Mouse (Mus musculus) liver, embryonic 12.5 days (tissue): ENCODE data around the gene Gtdc1. TPM values are rescaled to one million over a fixed set of nuclear protein-coding genes. Genes with fewer than 3 reads are reported as not detected.
"Not testable (repeated sequence)": the region's sequence is repeated elsewhere in the genome, so short reads cannot be mapped to it uniquely, and the experiment has no call there.

Experiments used
- ATAC-seq: fragments of 200-750 bp; cut with Nextera tagmentation; 2 replicates; pipeline ENCODE4 v1.8.0; 2017; ENCODE audit warnings: moderate number of reproducible peaks, mild to moderate bottlenecking, moderate library complexity
- H3K27ac ChIP-seq: fragments of 300-500 bp; sonication (generic); 2 replicates; pipeline ENCODE4 v1.5.1; 2016; ENCODE audit warnings: mild to moderate bottlenecking
- H3K27me3 ChIP-seq: fragments of 300-500 bp; sonication (generic); replicated peaks from 2 replicates; pipeline ENCODE4 v1.6.1; 2016; ENCODE audit warnings: mild to moderate bottlenecking, moderate library complexity
- H3K36me3 ChIP-seq: fragments of 300-500 bp; sonication (generic); 2 replicates; pipeline ENCODE4 v1.6.1; 2016; ENCODE audit warnings: mild to moderate bottlenecking, moderate library complexity
- H3K4me1 ChIP-seq: fragments of 300-500 bp; sonication (generic); 2 replicates; pipeline ENCODE4 v1.6.1; 2016
- H3K4me2 ChIP-seq: fragments of 300-500 bp; sonication (generic); 2 replicates; pipeline ENCODE4 v1.6.1; 2016; ENCODE audit warnings: mild to moderate bottlenecking, moderate library complexity
- H3K4me3 ChIP-seq: fragments of 300-500 bp; sonication (generic); 2 replicates; pipeline ENCODE4 v1.5.1; 2016; ENCODE audit warnings: mild to moderate bottlenecking, moderate library complexity
- H3K9ac ChIP-seq: fragments of 300-500 bp; sonication (generic); 2 replicates; pipeline ENCODE4 v1.6.1; 2016; ENCODE audit warnings: mild to moderate bottlenecking, moderate library complexity
- H3K9me3 ChIP-seq: fragments of 300-500 bp; sonication (generic); replicated peaks from 2 replicates; pipeline ENCODE4 v1.6.1; 2016; ENCODE audit warnings: mild to moderate bottlenecking, moderate library complexity
- whole genome bisulfite sequencing: fragments of 180-500 bp; shearing (Covaris S2); methylation state at CpG from one replicate; pipeline ENCODE4 v1.1.7; 2016; ENCODE audit not compliant: insufficient replicate concordance; 5-methylcytosine and 5-hydroxymethylcytosine counted together
- polyA plus RNA-seq: library from polyadenylated mRNA; unstranded; fragments of >200 nt; fragmentation: Nextera tagmentation; extraction: Ambion mirVana; gene quantifications from 2 replicates; pipeline ENCODE4 v1.2.1, GENCODE M21; 2016

Gene Gtdc1
- polyA plus RNA-seq, 1 experiment from 2014 or later, result 5.6 TPM

GRCm38 (mm10) chr2:44633064-44633463 lies 294.4 kb downstream of the Gtdc1 start:
- Histone ChIP-seq H3K27ac (no peak overlapping the region), H3K4me1 (no peaks in the 10 kb centered on the region)
- 80% methylated on average over 5 of the region's 5 CpGs for WGBS

GRCm38 (mm10) chr2:44632584-44632983 lies 294.9 kb downstream of the Gtdc1 start:
- Histone ChIP-seq H3K9me3 (no peaks in the 10 kb centered on the region), H3K27ac (no peak overlapping the region), H3K36me3 (no peaks in the 10 kb centered on the region), H3K4me3 (no peak overlapping the region), H3K9ac (no peak overlapping the region), H3K4me2 (no peak overlapping the region), H3K27me3 (no peaks in the 10 kb centered on the region), H3K4me1 (no peaks in the 10 kb centered on the region)
- no peak for ATAC-seq
- 81% methylated on average over 10 of the region's 10 CpGs for WGBS

More at GRCm38 (mm10) chr2:44633064-44633463, 294.4 kb downstream of the Gtdc1 start:
- Histone ChIP-seq H3K4me2 (no peak overlapping the region), H3K9me3 (no peaks in the 10 kb centered on the region), H3K9ac (no peak overlapping the region), H3K36me3 (no peaks in the 10 kb centered on the region), H3K27me3 (no peaks in the 10 kb centered on the region), H3K4me3 (no peak overlapping the region)
- no peak for ATAC-seq

GRCm38 (mm10) chr2:44631064-44631463 lies 296.4 kb downstream of the Gtdc1 start:
- no peak overlapping the region for H3K4me2 ChIP-seq
- WGBS, result 67% methylated on average over 3 of the region's 3 CpGs

GRCm38 (mm10) chr2:44628778-44629177 lies 298.7 kb downstream of the Gtdc1 start:
- Histone ChIP-seq H3K27me3 (no peaks in the 10 kb centered on the region), H3K4me1 (no peaks in the 10 kb centered on the region), H3K9ac (no peak overlapping the region), H3K4me3 (no peak overlapping the region), H3K4me2 (no peak overlapping the region), H3K27ac (no peak overlapping the region), H3K36me3 (no peaks in the 10 kb centered on the region), H3K9me3 (no peaks in the 10 kb centered on the region)
- 44% methylated on average over 1 of the region's 1 CpGs for WGBS
- no peak for ATAC-seq

More at GRCm38 (mm10) chr2:44631064-44631463, 296.4 kb downstream of the Gtdc1 start:
- no peak overlapping the region for H3K9ac ChIP-seq
- no peaks in the 10 kb centered on the region for H3K36me3 ChIP-seq
- no peak overlapping the region for H3K27ac ChIP-seq
- H3K4me1 ChIP-seq, result no peaks in the 10 kb centered on the region
- H3K4me3 ChIP-seq, result no peak overlapping the region
- no peaks in the 10 kb centered on the region for H3K9me3 ChIP-seq
- H3K27me3 ChIP-seq, result no peaks in the 10 kb centered on the region
- no peak for ATAC-seq

DNA sequence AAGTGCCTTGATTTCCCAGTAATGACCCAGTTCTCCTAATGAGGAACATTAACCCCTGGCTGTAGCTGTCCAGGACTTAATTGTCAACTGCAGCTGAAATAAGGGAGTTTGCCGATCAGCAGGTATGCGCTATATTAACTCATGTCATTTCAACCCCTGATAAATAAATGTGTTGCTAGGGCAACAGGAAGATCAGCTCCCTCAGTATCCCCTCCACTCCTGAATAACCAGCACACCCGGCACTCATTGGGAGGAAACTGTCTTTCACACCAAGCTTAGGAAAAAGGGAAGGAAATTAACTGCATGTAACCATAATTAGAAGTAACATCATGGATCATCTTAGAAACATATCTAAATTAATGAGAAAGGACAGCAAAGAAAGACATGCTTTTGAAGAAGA lies 302.3 kb downstream of the Gtdc1 start:
- Histone ChIP-seq H3K4me3 (no peak overlapping the region), H3K4me1 (no peaks in the 10 kb centered on the region), H3K9ac (no peak overlapping the region), H3K36me3 (no peaks in the 10 kb centered on the region), H3K9me3 (no peaks in the 10 kb centered on the region), H3K27me3 (no peaks in the 10 kb centered on the region), H3K27ac (no peak overlapping the region), H3K4me2 (no peak overlapping the region)
- WGBS, result 67% methylated on average over 3 of the region's 3 CpGs
- no peak for ATAC-seq

- H3K27me3 ChIP-seq, result no peaks in the 10 kb centered on the region
- no peaks in the 10 kb centered on the region for H3K4me1 ChIP-seq
- 80% methylated on average over 3 of the region's 3 CpGs for WGBS
- no peak for ATAC-seq
- no peak overlapping the region for H3K4me3 ChIP-seq
- H3K36me3 ChIP-seq, result no peaks in the 10 kb centered on the region
- no peak overlapping the region for H3K9ac ChIP-seq
- H3K9me3 ChIP-seq, result no peaks in the 10 kb centered on the region
- H3K4me2 ChIP-seq, result no peak overlapping the region
- H3K27ac ChIP-seq, result no peak overlapping the region
Measured at GRCm38 (mm10) chr2:44622471-44622870, 305.0 kb downstream of the Gtdc1 start.

DNA sequence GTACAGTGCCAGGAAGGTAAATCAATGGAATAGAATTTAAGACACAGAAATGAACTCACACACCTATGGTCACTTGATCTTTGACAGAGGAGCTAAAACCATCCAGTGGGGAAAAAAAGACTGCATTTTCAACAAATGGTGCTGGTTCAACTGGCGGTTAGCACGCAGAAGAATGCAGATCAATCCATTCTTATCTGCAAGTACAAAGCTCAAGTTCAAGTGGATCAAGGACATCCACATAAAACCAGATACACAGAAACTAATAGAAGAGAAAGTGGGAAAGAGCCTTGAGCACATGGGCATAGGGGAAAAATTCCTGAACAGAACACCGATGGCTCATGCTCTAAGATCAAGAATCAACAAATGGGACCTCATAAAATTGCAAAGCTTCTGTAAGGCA lies 327.8 kb downstream of the Gtdc1 start:
- not testable (repeated sequence) for ATAC-seq, H3K27ac ChIP-seq
- 82% methylated on average over 3 of the region's 3 CpGs for WGBS

DNA sequence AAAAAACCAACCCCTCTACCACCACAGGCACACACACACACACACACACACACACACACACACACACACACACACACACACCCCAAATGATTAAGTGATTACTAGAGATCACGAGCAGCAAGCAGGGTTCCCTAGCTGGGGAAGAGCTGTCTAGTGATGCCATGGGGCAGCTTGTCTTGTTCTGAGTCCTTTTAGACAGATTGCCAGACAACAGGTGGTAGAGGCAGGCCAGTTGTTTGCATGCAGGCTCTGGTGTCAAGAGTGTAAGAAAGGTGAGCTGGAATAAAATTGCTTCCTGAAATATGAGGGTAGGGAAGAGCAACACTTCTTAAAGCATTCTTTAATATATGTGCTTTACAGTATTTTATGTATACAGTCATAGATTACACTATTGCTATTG lies 333.2 kb downstream of the Gtdc1 start:
- no peak for ATAC-seq
- no peaks in the 10 kb centered on the region for H3K27me3 ChIP-seq
- H3K9me3 ChIP-seq, result no peaks in the 10 kb centered on the region
- no peak overlapping the region for H3K4me2 ChIP-seq
- H3K9ac ChIP-seq, result no peak overlapping the region
- H3K27ac ChIP-seq, result no peak overlapping the region
- no peaks in the 10 kb centered on the region for H3K36me3 ChIP-seq
- WGBS, result 55% methylated on average over 1 of the region's 1 CpGs
- no peak overlapping the region for H3K4me3 ChIP-seq
- no peaks in the 10 kb centered on the region for H3K4me1 ChIP-seq

More for the DNA sequence above, 327.8 kb downstream of the Gtdc1 start:
- H3K4me3 ChIP-seq, H3K27me3 ChIP-seq, H3K4me1 ChIP-seq, H3K9ac ChIP-seq, H3K4me2 ChIP-seq, H3K9me3 ChIP-seq, H3K36me3 ChIP-seq: not testable (repeated sequence)

- WGBS, result 60% methylated on average over 4 of the region's 4 CpGs
- H3K4me1 ChIP-seq, result no peaks in the 10 kb centered on the region
- H3K27ac ChIP-seq, result no peak overlapping the region
Measured at GRCm38 (mm10) chr2:44590881-44591280, 336.6 kb downstream of the Gtdc1 start.

DNA sequence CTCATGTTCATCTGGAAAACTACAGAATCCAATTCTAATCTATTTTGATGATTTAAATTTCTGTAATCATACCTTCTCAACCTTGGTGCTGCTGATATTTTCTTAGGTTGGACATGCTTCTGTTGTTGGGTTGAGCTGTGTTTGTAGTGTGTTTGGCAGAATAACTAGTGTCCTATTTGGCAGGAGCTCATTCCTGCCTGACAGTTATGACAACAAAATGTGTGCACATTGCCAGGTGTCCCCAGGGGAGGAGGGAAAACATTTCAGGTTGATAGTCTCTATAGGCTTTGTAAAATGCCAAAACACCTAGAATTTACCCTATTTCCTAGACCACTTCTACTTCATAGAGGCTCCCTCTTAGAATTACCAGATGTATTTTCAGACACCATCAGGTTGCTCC lies 343.4 kb downstream of the Gtdc1 start:
- no peak for ATAC-seq
- Histone ChIP-seq H3K4me2 (no peak overlapping the region), H3K27me3 (no peaks in the 10 kb centered on the region), H3K9ac (no peak overlapping the region), H3K9me3 (no peaks in the 10 kb centered on the region), H3K4me3 (no peak overlapping the region), H3K27ac (no peak overlapping the region), H3K36me3 (no peaks in the 10 kb centered on the region), H3K4me1 (no peaks in the 10 kb centered on the region)

More at GRCm38 (mm10) chr2:44590881-44591280, 336.6 kb downstream of the Gtdc1 start:
- Histone ChIP-seq H3K4me2 (no peak overlapping the region), H3K9ac (no peak overlapping the region), H3K9me3 (no peaks in the 10 kb centered on the region), H3K27me3 (no peaks in the 10 kb centered on the region), H3K36me3 (no peaks in the 10 kb centered on the region), H3K4me3 (no peak overlapping the region)
- ATAC-seq, result no peak

DNA sequence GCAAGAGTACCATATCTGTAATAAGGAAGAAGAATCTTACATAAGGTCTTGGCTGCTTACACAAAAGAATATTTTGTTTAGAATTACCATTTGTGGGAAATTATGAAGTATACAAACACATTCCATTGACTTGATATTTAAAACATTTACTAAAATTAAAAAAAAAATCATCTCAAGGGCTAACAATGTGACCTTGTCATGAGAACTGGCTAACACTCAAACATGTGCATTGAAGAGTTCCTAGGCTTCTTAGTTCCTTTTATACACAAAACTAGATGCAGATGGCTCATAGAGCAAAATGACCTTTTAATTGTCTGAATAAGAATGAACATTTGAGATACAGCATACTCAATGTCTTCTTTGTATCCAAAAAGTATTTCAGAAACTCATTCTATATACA lies 344.0 kb downstream of the Gtdc1 start:
- Histone ChIP-seq H3K9me3 (no peaks in the 10 kb centered on the region), H3K9ac (no peak overlapping the region), H3K27ac (no peak overlapping the region), H3K4me2 (no peak overlapping the region), H3K36me3 (no peaks in the 10 kb centered on the region), H3K4me3 (no peak overlapping the region), H3K27me3 (no peaks in the 10 kb centered on the region), H3K4me1 (no peaks in the 10 kb centered on the region)
- ATAC-seq, result no peak

DNA sequence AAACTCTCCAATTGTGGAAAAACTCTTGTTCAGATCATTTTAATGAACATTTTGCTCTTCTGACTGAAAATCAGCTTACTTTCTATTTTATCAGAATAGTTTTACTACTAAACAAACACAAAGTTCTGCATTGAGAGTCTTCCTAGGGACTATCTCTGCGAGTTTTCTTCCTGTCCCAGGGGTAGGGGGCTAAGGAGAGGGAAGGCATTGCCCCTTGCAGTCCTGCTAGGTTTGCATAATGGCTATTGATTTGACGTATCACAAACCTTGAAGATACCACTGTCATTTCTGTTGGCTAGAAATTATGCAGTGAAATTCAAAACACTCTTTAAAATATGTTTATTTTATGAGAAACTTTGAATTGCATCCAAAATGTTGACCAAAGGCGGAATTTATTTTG lies 355.6 kb downstream of the Gtdc1 start:
- Histone ChIP-seq H3K4me1 (no peaks in the 10 kb centered on the region), H3K9ac (no peak overlapping the region), H3K4me2 (no peak overlapping the region), H3K36me3 (no peaks in the 10 kb centered on the region), H3K4me3 (no peak overlapping the region), H3K27ac (no peak overlapping the region), H3K9me3 (no peaks in the 10 kb centered on the region), H3K27me3 (no peaks in the 10 kb centered on the region)
- ATAC-seq, result no peak
- WGBS, result 62% methylated on average over 3 of the region's 3 CpGs

DNA sequence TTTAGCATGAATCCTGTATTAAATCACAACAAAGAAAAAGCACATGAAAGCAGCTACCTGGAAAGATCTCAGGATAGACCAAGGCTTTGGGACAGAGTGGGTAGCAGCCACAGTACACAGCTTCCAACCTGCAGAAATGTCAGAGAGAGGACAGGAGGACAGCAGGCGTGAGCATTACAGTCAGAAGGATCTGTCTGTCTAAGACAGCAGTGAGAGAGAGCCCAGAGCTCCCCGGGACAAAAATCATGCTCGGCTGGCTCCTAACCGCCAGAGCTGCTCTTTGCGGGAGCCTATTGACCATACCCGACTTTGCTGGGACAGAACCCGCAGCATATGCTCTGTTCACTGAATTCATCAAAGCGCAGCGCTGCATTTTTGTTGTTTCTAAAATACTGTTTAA lies 356.3 kb downstream of the Gtdc1 start:
- WGBS, result 70% methylated on average over 9 of the region's 9 CpGs
- H3K27ac ChIP-seq, result no peak overlapping the region
- ATAC-seq, result no peak

More for the DNA sequence above, 356.3 kb downstream of the Gtdc1 start:
- no peak overlapping the region for H3K4me3 ChIP-seq
- H3K4me2 ChIP-seq, result no peak overlapping the region
- H3K36me3 ChIP-seq, result no peaks in the 10 kb centered on the region
- H3K9ac ChIP-seq, result no peak overlapping the region
- H3K27me3 ChIP-seq, result no peaks in the 10 kb centered on the region
- no peaks in the 10 kb centered on the region for H3K9me3 ChIP-seq
- H3K4me1 ChIP-seq, result no peaks in the 10 kb centered on the region
